ENCODE assay signal across 26 mouse cellular contexts in the genomic region with DNA sequence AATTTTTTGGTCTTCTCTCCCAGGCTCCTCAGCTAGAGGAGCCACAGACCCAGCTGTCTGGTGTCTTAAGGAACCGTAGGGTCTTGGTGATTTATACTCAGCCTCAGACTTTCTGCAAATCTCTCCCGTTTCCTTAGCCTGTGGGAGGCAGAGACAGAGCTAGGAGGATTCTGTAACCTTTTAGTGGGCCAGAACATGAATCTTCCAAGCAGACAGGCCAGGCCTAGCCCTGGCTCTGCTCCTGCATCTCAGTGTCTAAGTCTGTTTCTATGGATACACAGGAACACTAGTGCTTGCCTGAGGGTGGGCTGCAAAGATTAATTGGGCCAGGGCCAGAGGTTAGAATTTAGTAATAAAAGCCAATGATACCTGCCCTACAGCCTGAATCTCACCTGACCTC. TPM values are rescaled to one million over a fixed set of nuclear protein-coding genes. Genes with fewer than 3 reads are reported as not detected.
DNase-seq lines count a peak whose midpoint lies in the region; ATAC-seq and TF ChIP-seq lines count a peak whose summit lies in the region.
"Had no signal": no experiment of that assay in that cellular context is flagged by ENCODE, and none has a peak within 500 bp of the region (broad histone marks: within the 10 kb centered on the region; RNA-seq: fewer than 3 reads in every experiment).

No protein-coding gene starts in this region.

- no peaks in the 10 kb centered on the region for H3K9me3 ChIP-seq in kidney, postnatal 0 days (replicated peaks; ENCODE audit: low read length)
- no peaks in the 10 kb centered on the region for H3K9me3 ChIP-seq in intestine, embryonic 16.5 days (ENCODE audit: control insufficient read depth, low read length)
- H3K9me3 ChIP-seq: limb, embryonic 15.5 days; liver, embryonic 15.5 days had no signal

- no peaks in the 10 kb centered on the region for H3K27me3 ChIP-seq in kidney, postnatal 0 days (ENCODE audit: insufficient read depth, low read length)
- H3K27me3 ChIP-seq in intestine, embryonic 16.5 days (replicated peaks; ENCODE audit: control insufficient read depth, insufficient read depth, low read length) = no peaks in the 10 kb centered on the region
- H3K27me3 ChIP-seq: hindbrain, embryonic 12.5 days; limb, embryonic 15.5 days; liver, embryonic 15.5 days had no signal

- ATAC-seq in kidney, postnatal 0 days (replicated peaks; ENCODE audit: low FRiP score, low read depth) = peak; percentile 38; the same call in 1 of the 2 replicates
- no peak for ATAC-seq in intestine, embryonic 16.5 days
- ATAC-seq: lung, postnatal 0 days; midbrain, embryonic 16.5 days had no signal

- H3K4me1 ChIP-seq in kidney, postnatal 0 days (replicated peaks; ENCODE audit: insufficient read depth, low read length) = peaks cover 7% of the 10 kb centered on the region; the same call in 1 of the 2 replicates
- peaks cover 26% of the 10 kb centered on the region for H3K4me1 ChIP-seq in intestine, embryonic 16.5 days (ENCODE audit: control insufficient read depth, insufficient read depth, low read length)
- H3K4me1 ChIP-seq: forebrain, embryonic 10.5 days; hindbrain, embryonic 12.5 days; limb, embryonic 15.5 days; liver, embryonic 15.5 days had no signal

- TF ChIP-seq CTCF in kidney, postnatal 0 days (IDR thresholded peaks at IDR 0.05; ENCODE audit: low read depth) = no peak

- H3K4me2 ChIP-seq in kidney, postnatal 0 days (ENCODE audit: low read length) = no peak overlapping the region
- no peak overlapping the region for H3K4me2 ChIP-seq in intestine, embryonic 16.5 days (ENCODE audit: low read depth, low read length)
- H3K4me2 ChIP-seq: heart, embryonic 12.5 days; hindbrain, embryonic 12.5 days; limb, embryonic 15.5 days; liver, embryonic 15.5 days had no signal

- no peak overlapping the region for H3K4me3 ChIP-seq in kidney, postnatal 0 days (replicated peaks; ENCODE audit: low read depth, low read length)
- H3K4me3 ChIP-seq in intestine, embryonic 16.5 days (ENCODE audit: low read length) = no peak overlapping the region
- H3K4me3 ChIP-seq: forebrain, embryonic 10.5 days; heart, embryonic 12.5 days; hindbrain, embryonic 12.5 days; limb, embryonic 15.5 days; liver, embryonic 15.5 days; megakaryocyte, embryonic 14.5 days had no signal

- peak; percentile 79 for DNase-seq in kidney, postnatal 0 days (ENCODE audit: low spot score)
- DNase-seq in kidney, adult 9 months = no peak
- DNase-seq in embryo, embryonic 10.5 days (ENCODE audit: low spot score) = peak; percentile 32
- DNase-seq in yolk sac, embryonic 10.5 days (ENCODE audit: low spot score) = peak; percentile 38
- DNase-seq in thymus, postnatal 36 days = no peak
- no peak for DNase-seq in spleen, postnatal 4 days (ENCODE audit: low spot score in 2 of 2)
- DNase-seq: adrenal gland, postnatal 25 days; cerebellum, adult 11 months; cerebellum, postnatal 10 days; gastrocnemius, postnatal 10 days; heart, adult 11 months; heart, postnatal 14 days; kidney, adult 8-10 months; retina, postnatal 1 day; right cerebral cortex, postnatal 4 days; thymus, adult 2 months had no signal

- H3K27ac ChIP-seq in kidney, postnatal 0 days = no peak overlapping the region
- peak overlapping the region; percentile 94 for H3K27ac ChIP-seq in intestine, embryonic 16.5 days (ENCODE audit: low read length)
- H3K27ac ChIP-seq: forebrain, embryonic 10.5 days; hindbrain, embryonic 12.5 days; limb, embryonic 15.5 days; liver, embryonic 15.5 days had no signal

- H3K9ac ChIP-seq in kidney, postnatal 0 days (ENCODE audit: low read depth, low read length) = no peak overlapping the region
- no peak overlapping the region for H3K9ac ChIP-seq in intestine, embryonic 16.5 days (ENCODE audit: low read depth, low read length)
- H3K9ac ChIP-seq: heart, embryonic 12.5 days; hindbrain, embryonic 12.5 days; limb, embryonic 15.5 days; liver, embryonic 15.5 days had no signal

- WGBS in kidney, postnatal 0 days = 11% methylated on average over 2 of the region's 2 CpGs
- 43% methylated on average over 2 of the region's 2 CpGs for WGBS in intestine, embryonic 16.5 days

- no peaks in the 10 kb centered on the region for H3K36me3 ChIP-seq in kidney, postnatal 0 days (ENCODE audit: insufficient read depth, low read length)
- H3K36me3 ChIP-seq in intestine, embryonic 16.5 days (ENCODE audit: control insufficient read depth, insufficient read depth, low read length) = no peaks in the 10 kb centered on the region
- H3K36me3 ChIP-seq: forebrain, embryonic 10.5 days; heart, embryonic 12.5 days; hindbrain, embryonic 12.5 days; limb, embryonic 15.5 days; liver, embryonic 15.5 days had no signal

RNA-seq across cellular contexts. Expression of gene Ms4a10, which starts 1.3 kb away (rescaled TPM):
- 0.22 and 0.45 TPM in 2 replicates for polyA plus RNA-seq in kidney, postnatal 0 days (2015; fragmentation: Nextera tagmentation; extraction: Ambion mirVana)
- polyA plus RNA-seq in intestine, embryonic 16.5 days (2015; fragmentation: Nextera tagmentation; extraction: Ambion mirVana) = 111 and 159 TPM in 2 replicates
- polyA plus RNA-seq: forebrain, embryonic 10.5 days; heart, embryonic 12.5 days; hindbrain, embryonic 12.5 days; liver, embryonic 15.5 days; lung, postnatal 0 days; midbrain, embryonic 16.5 days had no signal

RNA-seq across cellular contexts. Expression of gene Ms4a15, which starts 19.9 kb away (rescaled TPM):
- not detected in 2 replicates for polyA plus RNA-seq in kidney, postnatal 0 days (2015; fragmentation: Nextera tagmentation; extraction: Ambion mirVana)
- polyA plus RNA-seq in intestine, embryonic 16.5 days (2015; fragmentation: Nextera tagmentation; extraction: Ambion mirVana) = 0.31 and 0.37 TPM in 2 replicates
- polyA plus RNA-seq: forebrain, embryonic 10.5 days; heart, embryonic 12.5 days; hindbrain, embryonic 12.5 days; limb, embryonic 15.5 days; liver, embryonic 15.5 days; midbrain, embryonic 16.5 days; thymus, adult 2 months; urinary bladder, adult 2 months had no signal

RNA-seq across cellular contexts. Expression of gene Ccdc86, which starts 24.1 kb away (rescaled TPM):
- polyA plus RNA-seq in kidney, postnatal 0 days (2015; fragmentation: Nextera tagmentation; extraction: Ambion mirVana) = 22.9 and 23.2 TPM in 2 replicates
- 25.6 and 29.4 TPM in 2 replicates for polyA plus RNA-seq in intestine, embryonic 16.5 days (2015; fragmentation: Nextera tagmentation; extraction: Ambion mirVana)

RNA-seq across cellular contexts. Expression of gene Ptgdr2, which starts 36.2 kb away (rescaled TPM):
- polyA plus RNA-seq in kidney, postnatal 0 days (2015; fragmentation: Nextera tagmentation; extraction: Ambion mirVana) = not detected in 2 replicates
- polyA plus RNA-seq in intestine, embryonic 16.5 days (2015; fragmentation: Nextera tagmentation; extraction: Ambion mirVana) = 0.05 and 0.11 TPM in 2 replicates
- polyA plus RNA-seq: heart, embryonic 12.5 days; limb, embryonic 15.5 days; liver, embryonic 15.5 days had no signal

RNA-seq across cellular contexts. Expression of gene Ms4a18, which starts 44.6 kb away (rescaled TPM):
- polyA plus RNA-seq in kidney, postnatal 0 days (2015; fragmentation: Nextera tagmentation; extraction: Ambion mirVana) = not detected in 2 replicates
- polyA plus RNA-seq in intestine, embryonic 16.5 days (2015; fragmentation: Nextera tagmentation; extraction: Ambion mirVana) = 40.6 and 41.9 TPM in 2 replicates
- polyA plus RNA-seq: forebrain, embryonic 10.5 days; heart, embryonic 12.5 days; hindbrain, embryonic 12.5 days; limb, embryonic 15.5 days; lung, postnatal 0 days; midbrain, embryonic 16.5 days; urinary bladder, adult 2 months had no signal

Comparison
In these comparisons a context has a peak if more than half of its experiments do, and no peak if none do; other contexts are left out.
1. DNase-seq: peak in kidney, postnatal 0 days (single experiment), embryo, embryonic 10.5 days (single experiment) and yolk sac, embryonic 10.5 days (single experiment); none in kidney, adult 9 months (single experiment), thymus, postnatal 36 days (0 of 2) and spleen, postnatal 4 days (0 of 2).
2. RNA of gene Ms4a10, which starts 1.3 kb away (polyA plus RNA-seq): 111 to 159 TPM in intestine, embryonic 16.5 days; 0.22 to 0.45 TPM in kidney, postnatal 0 days; every median in the first group is over 10 times any median in the second.